Mouse (Mus musculus) monocyte, adult 5-6 weeks (primary cell): ENCODE data around the gene Rps6kb1. TPM values are rescaled to one million over a fixed set of nuclear protein-coding genes. Genes with fewer than 3 reads are reported as not detected.
"Not testable (repeated sequence)": the region's sequence is repeated elsewhere in the genome, so short reads cannot be mapped to it uniquely, and the experiment has no call there.

Experiments
- ATAC-seq: fragments of 153-309, 156-312 bp; replicated peaks from 2 replicates; pipeline ENCODE4 v1.8.0; 2017; ENCODE audit warnings: mild to moderate bottlenecking; ENCODE audit not compliant: low TSS enrichment, insufficient number of reproducible peaks, severe bottlenecking, poor library complexity, low FRiP score
- total RNA-seq: library from RNA; stranded (forward); fragments of 200-1000, 200-491, 200-594 nt; gene quantifications from 3 replicates; pipeline ENCODE4 v1.2.3, GENCODE M21; 2017

Rps6kb1 gene
- total RNA-seq, 1 experiment from 2014 or later = 68.2 TPM

DNA sequence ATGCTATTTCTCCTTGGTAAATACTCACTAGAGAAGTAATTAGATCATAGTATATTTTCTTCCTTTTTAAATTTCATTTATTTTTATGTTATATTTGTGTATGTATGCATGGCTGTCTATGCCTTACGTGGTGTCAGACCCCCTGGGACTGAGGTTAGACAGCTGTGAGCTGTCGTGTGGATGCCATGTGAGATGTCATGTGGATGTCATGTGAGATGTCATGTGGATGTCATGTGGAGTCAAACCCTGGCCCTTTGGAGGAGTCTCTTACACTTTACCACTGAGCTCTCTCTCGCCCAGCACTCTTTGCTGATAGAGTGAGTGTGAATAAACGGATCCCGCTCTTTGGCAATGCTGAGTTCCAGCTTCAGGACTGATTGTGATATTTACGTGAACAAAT lies 8.9 kb upstream of the Rps6kb1 start:
- ATAC-seq = no peak

DNA sequence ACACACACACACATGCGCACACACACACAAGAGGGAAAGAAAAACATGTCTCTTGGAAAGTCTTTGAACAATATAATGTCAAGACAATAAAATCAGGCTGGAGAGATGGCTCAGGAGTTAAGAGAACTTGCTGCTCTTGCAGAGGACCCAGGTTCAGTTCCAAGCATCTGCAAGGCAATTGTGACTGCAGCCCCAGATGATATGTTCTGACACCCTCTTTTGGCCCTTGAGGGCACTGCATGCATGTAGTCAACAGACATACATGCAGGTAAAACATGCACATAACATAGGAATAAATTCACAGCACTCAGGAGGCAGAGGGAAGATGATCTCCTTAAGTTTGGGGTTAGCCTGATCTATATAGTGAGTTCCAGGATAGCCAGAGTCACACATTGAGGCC lies 2.8 kb upstream of the Rps6kb1 start:
- no peak for ATAC-seq

DNA sequence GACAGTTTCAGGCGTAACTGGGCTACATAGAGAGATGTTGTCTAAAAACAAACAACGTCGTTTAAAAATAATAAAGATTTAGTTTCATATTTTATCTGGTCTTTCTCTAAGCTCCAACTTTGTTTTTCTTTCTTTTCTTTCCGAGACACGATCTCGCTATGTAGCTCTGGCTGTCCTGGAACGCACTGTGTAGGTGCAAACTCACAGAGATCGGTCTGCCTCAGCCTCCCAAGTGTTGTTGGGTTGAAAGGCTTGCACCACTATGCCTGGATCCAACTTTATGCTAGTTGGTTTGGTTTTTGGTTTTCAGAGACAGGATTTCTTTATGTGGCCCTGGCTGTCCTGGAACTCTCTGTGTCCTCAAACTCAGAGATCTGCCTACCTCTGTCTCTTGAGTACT lies 951 bp upstream of the Rps6kb1 start:
- no peak for ATAC-seq

DNA sequence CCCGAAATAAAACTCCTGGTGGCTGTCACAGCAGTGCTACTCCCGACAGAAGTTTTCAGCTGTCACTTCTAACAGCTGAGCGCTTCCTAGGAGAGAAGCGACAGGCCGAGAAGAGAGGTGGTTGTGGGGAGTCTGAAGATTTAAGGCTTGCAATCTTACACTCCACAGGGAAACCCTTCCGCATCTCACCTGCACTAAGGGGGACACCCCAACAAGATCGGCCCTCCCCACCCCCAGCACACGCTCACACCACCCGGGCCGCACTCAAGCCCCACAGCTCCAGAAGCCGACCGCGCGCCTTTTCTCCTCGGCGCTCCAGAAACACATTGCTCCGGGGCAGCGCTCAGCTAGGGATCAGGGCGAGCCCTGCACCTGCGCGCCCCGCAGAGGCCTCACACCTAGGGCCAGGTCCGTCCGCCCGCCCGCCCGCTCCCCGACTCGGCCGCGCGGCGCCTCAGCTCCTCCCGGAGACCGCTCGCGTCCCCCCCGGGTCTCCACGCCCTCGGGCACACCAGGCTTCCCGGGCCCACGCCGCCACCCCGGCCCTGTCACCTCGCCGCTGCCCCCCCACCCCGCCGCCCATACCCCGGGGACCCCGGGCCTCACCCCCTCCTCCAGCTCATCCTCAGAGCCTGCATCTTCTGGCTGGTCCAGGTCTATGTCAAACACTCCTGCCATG lies 506 bp downstream of the Rps6kb1 start:
- ATAC-seq = no peak

DNA sequence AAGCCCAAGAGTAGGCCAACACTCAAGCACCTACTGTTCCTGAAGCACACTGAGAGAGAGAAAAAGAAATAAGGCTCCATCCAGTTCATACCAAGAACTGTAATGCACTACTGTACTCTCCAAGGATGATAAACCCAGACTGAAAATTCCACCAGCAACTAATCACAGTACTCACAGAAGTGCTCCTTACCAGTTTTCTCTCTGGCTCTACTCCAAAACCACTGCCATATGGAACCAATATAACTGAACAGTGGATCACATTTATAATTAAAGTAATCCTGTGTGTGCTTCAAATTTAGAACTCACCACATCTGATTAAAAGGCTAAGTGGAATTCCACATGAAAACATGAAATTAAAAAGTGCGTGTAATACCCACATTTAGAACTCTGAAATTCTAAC lies 1.8 kb downstream of the Rps6kb1 start:
- ATAC-seq = no peak

DNA sequence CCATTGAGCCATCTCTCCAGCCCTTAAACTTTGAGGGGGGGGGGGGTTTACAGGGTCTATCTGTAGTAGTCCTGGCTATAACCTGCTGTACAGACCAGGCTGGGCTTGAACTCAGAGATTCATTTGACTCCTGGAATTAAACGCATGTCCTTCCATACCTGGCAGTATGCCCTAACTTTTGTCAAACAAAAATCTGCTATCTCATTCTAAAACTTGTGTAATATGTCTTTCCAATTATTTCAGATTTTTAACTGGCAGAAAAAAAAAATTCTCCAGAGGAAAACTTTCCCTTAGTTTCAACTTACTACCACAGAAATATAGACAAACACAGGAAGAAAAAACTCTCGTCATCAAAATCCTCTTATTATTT lies 4.1 kb downstream of the Rps6kb1 start:
- no peak for ATAC-seq

DNA sequence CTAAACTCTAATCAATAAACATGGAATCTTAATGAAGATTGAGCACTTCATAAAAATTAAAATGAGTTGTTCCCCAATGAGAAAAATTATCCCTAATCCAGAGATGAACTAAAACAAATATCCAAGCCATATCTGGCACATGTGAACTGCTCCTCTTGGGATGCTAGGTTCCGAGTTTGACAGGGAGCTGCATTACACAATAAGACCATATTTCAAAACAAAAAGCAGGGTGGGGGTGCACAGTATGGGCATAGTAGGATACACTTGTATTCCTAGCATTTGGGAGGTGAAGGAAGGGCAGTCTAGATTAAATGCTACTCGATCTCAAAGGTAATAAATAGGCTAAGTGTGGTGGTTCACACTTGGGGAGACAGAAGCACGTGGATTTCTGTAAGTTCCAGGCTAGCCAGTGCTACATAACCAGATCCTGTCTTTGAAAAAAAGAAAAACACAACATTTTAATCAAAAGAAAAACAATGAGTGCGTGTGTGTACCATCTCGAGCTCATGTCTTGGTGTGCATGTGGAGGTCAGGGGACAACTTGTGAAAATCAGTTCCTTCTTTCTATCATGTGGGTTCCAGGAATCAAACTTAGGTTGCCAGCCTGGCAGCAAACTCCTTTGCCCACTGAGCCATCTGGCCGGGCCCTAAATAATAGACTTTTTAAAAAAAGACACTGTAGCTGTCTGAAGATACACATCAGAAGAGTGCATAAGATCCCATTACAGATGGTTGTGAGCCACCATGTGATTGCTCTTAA lies 4.7 kb downstream of the Rps6kb1 start:
- no peak for ATAC-seq

DNA sequence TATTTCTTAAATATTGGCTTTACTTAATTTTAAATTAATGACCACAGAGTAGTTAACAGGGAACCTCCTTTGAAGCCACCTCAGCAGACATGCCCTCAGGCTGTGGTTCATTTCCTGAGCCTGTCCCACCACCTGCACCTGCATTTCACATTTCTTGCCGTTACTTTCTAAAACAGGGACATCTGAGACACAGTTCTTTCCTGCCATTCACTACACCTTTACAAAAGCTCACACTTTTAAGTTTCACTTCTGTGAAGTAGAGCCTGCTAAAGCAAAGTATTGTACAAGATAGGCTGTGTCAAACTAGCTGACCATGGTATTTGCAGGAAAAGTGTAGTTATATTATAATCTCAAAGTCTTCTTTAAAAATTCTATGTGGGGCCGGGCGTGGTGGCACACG lies 5.8 kb downstream of the Rps6kb1 start:
- ATAC-seq = no peak

DNA sequence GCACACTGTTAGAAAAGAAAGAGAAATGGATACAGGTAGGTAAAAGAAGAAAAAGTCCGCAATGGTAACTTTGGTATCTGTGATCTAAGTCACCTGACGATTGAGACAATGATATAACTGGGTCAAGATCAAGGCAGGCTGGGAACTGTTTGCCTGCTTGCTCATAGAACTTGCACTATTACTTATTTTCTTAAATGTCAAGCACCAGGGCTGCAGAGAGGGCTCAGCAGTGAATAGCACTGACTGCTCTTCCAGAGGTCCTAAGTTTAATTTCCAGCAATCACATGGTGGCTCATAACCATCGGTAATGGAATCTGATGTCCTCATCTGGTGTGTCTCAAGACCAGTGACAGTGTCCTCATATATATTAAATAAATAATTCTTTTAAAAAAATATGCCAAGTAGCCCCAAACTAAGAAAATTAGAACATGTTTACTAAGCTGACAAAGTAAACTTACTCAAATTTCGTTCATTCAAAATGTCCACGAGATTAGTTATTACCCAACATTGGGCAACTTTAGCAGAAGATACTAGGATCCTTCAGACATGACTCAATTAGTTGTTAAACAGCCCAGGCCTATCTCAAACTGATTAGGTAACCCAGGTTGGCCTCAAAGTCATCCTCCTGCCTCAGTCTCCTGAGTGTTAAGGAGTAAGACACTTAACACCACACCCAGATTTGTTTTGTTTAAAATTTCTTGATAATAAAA lies 10.2 kb downstream of the Rps6kb1 start:
- no peak for ATAC-seq

DNA sequence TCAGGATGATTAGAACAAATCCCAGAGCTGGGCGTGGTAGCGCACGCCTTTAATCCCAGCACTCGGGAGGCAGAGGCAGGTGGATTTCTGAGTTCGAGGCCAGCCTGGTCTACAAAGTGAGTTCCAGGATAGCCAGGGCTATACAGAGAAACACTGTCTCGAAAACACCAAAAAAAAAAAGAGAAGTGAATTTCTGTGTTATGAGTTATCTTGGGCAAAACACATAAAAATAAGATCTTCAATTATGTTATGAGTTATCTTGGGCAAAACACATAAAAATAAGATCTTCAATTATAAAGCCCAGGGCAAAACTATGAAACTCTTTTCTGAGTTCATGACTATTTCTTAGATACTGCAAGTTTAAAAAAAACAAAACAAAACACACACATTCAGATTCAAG lies 11.3 kb downstream of the Rps6kb1 start:
- not testable (repeated sequence) for ATAC-seq

DNA sequence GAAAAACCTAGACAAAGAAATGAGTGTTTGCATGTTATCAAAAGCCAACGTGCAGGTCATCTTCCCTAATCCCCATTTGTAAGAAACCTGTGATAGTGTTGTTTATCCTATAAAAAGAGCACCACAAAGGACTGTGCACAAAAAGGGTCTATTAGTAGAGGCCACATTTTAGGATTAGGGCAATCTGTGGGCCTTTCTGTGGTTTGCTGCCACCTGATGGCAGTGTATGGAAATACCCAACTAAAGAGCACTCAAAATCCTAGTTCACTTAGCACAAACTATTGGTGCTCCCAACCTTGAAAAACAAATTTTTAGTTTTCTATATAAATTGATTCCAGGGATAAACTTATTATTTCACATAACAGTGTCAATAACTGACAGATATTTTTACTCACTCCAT lies 11.8 kb downstream of the Rps6kb1 start:
- no peak for ATAC-seq

DNA sequence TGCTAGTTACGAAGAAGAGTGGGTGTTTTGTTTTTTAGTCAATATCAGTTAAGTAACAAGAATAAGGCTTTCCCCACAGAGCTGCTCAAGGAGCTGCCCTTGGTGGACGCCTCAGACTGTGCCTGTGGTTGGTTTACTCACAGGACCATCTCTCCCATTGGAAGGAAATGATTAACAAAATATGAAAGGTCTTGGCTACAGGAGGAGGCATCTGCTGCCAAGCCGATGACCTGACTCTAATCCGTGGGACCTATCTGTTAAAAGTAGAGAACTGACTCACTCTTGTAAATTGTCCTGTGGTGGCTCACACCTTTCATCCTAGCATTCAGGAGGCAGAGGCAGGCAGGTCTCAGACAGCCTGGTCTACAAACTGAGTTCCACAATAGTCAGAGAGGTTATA lies 17.1 kb downstream of the Rps6kb1 start:
- ATAC-seq = no peak

DNA sequence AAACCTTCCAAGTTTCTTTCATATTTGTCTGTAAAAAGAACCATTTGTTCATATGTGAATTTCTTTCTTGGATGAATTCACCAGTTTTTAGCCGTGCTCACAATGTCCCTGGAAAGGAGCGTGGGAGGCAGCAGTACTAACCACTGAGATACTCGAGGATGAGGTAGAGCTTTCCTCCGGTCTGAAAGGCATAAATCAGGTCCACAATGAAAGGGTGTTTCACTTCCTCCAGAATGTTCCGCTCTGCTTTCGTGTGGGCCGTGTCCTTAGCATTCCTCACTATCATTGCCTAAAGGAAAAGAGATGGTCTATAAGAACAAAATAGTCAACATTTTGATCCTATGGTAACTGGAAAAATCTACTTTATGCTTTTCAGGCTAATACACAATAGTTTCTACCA lies 24.9 kb downstream of the Rps6kb1 start:
- no peak for ATAC-seq

DNA sequence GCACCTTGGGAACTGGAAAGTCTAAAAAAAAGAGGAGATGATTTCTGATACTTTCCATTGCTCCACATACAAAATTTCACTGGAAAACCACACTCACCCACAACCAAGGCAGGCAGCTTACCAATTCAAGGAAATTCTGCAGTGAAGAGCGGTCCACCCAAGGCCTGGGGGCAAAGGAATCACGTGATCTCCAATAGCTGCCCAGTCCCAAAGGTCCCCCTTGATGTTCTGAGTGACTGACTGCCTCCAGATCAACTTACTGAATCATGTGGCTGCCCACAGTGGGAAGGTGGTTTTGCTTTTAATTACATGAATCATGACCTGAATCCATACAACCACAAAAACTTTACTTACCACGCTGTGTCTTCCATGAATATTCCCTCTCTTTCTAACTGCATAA lies 27.4 kb downstream of the Rps6kb1 start:
- ATAC-seq = no peak

DNA sequence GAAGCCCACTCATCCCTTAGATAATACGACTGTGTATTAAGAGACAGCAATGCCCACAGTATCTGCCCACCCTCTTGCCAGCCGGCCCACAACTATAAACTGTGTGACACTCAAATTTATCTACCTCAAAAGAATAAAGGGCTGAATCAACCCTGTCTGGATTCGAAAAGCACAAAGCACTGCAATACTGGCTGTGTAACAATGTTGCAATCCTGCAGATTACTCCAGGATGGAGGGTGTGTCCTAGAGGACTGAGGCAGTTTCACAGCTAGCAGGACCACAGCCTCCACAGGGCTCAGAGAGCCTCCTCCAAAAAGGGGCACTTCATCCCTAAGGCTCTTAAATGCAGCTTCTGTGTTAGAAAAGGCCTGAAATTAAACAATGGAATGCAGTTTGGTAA lies 28.0 kb downstream of the Rps6kb1 start:
- no peak for ATAC-seq

DNA sequence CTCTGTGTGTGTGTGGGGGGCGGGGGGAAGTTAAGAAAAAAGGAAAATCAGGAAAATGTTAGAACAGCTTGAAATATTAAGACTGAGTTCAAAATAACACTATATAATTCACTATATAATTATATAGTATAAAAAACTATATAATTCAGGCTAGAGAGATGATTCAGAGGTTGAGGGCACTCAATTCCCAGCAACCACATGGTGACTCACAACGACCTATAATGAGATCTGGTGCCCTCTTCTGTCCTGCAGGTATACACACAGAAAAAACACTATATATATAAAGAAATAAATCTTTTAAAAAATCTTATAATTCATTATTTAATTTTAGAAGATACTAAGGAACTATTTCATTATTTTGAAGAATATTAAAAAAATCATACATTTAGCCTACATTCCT lies 36.6 kb downstream of the Rps6kb1 start:
- ATAC-seq = no peak

DNA sequence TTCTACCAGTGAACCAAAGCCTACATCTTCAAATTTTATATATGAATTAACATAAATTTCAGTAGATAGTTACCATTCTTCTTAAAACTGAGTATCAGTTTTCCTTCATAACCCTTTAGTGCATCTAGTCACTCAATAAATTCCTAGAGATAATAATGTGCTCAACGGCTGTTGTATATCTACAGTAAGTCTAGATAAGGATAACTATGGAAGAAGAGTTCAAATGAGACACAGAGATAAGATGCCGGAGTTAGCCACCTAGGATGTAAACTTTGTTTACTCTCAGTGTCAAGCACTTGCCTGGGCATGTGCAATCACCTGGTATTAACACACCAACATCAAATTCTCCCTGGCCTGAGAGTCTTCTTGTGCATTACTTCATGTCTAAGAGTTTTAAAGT lies 37.3 kb downstream of the Rps6kb1 start:
- no peak for ATAC-seq

DNA sequence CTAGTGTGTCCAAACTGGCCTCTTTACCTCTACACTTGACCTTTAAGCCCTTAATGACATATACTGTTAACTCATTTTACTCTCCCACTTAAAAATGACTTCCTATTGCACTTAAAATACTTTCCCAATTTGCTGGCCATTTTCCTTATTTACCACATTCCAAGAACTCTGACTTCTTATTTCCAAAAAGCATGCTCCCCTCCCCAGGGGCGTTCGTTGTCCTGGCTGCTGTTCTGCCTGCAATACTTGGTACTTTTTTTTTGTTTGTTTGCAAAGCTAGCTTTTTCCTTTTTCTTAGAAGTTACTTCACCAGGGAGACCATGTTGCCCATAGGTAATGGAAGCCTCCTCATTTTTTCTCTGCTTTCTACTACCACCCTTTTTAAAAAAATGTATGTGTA lies 41.5 kb downstream of the Rps6kb1 start:
- no peak for ATAC-seq

DNA sequence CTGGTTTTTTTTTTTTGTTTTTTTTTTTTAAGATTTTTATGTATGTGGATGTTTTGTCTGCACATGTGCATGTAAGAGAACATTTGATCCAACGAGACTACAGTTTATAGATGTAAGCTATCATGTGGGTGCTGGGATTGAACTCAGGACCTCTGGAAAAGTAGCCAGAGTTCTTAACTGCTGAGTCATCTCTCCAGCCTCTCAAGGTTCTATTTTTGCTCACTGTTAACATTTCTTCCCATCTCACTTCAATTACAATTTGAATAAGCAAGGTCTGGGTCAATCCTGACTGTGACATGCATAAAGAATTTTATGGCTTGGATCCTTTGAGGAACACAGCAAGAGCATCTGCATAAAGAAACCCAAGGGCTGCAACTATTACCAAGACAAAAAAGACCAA lies 43.8 kb downstream of the Rps6kb1 start:
- ATAC-seq = no peak

DNA sequence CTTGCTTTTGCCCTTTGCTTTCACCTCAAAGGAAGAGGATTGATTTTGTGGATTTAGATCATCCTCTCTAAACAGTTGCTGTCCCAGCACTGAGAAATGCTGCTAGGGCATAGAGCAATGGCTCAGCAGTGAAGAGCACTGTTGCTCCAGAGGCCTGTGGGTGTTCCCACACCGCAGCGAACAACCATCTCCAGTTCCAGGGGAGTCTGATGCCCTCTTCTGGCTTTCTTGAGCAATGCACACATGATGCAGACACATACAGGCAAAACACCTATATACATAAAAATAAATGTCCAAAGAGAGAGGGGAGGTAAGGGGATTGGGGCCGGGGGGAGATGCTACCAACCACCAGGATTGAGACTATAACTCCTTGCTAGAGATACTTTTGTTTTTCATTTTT lies 46.7 kb downstream of the Rps6kb1 start:
- ATAC-seq = no peak
